Mouse (Mus musculus) frontal cortex, adult 2 months (tissue): ENCODE measurements around the gene C1ql4. TPM values are rescaled to one million over a fixed set of nuclear protein-coding genes. Genes with fewer than 3 reads are reported as not detected.

Experiments used
- DNase-seq, 2 experiments: peaks; one replicate each; pipeline ENCODE4 v3.0.0; 2022; ENCODE audit warnings: low spot score in 1 of 2; ENCODE audit errors: extremely low spot score in 1 of 2
- polyA plus RNA-seq: library from polyadenylated mRNA; depleted of rRNA; stranded (reverse); fragments of >200 nt; gene quantifications from 2 replicates; pipeline ENCODE4 v1.2.3, GENCODE M21; 2012; rRNA removed

The C1ql4 gene
- polyA plus RNA-seq, result not detected in 2 replicates

- DNase-seq, result no peak
These were observed at the start of gene C1ql4 for GRCm38 (mm10) chr15:99087253-99088075. TSS of gene C1ql4 (minus strand) at chr15:99087817.

- no peak for DNase-seq
These were observed 42.6 kb upstream of the C1ql4 start for GRCm38 (mm10) chr15:99129956-99130910.

DNA sequence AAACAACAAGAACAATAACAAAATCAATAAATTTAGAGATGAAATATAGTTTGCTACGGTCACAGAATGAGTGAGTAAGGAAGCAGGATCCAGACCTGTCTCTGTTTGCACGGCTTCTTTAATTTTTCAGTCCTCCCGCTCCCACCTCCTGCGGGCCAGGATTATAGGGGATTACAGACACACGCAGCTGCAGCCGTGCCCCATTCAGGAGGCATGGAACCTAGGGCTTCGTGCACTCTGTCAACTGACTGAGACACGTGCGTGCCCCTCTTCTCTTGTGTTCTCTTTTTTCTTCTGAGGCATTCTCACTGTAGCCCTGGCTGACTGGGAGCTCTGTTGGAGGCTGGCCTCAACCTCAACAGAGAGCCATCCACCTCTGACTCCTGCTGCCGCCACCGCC, 41.8 kb upstream of the C1ql4 start:
- no peak for DNase-seq

- no peak for DNase-seq
These were observed 40.4 kb upstream of the C1ql4 start for GRCm38 (mm10) chr15:99127851-99128522.

- DNase-seq, result peak in 1 of 2 experiments; percentile 18
These were observed 39.3 kb upstream of the C1ql4 start for GRCm38 (mm10) chr15:99126816-99127365.

DNA sequence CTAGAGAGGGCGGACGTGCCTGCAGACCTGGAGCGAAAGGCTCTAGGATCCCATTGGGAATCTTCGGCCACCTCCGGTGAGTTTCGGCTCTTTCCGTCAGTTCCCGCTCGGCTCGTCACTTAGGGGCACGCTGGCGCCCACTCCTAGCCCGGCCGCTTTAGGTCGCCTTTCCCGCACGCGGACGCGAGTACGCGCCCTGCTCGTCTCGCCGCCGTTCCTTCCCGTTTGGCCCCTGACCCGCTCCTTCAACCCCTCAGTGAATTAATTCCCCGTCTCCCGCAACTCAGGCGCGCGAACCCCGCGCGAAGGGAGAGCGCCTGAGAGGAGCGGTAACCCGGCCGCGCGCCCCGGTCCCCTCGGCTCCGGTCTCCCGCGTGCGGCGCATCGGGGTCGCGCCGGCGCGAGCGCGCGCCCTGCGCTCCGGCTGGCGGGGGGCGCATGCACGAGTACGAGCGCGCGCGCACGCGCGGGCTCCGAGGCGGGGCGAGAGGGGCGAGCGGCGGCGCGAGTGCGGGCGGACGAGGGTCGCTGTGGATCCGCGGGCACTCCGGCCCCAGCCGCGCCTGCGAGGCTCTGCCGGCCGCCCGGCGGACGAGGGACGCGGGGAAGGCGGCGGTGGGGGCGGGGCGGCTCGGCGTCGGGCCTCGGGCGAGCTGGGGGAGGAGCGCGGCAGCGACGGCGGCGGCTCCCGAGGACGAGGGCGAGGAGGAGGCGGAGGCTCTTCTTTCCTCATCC, 38.6 kb upstream of the C1ql4 start:
- DNase-seq, result peak; percentile 77 to 94

DNA sequence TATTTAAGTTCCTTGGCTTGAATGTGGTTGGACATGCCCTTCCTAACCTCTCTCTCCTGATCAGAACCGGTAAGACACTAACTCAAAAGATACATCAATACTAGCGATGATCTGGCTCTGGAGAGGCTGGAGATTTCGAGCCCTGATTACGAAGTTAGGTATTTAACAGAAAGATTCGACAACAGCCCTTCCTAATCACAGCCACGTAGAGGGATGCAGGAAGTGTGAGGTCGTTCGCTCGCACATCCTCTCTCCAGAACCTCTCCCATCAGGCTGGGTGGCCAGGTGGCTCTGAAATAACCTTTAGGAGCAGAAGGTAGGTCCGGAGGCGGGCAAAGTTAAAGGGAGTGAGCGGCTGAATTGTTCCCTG, 38.1 kb upstream of the C1ql4 start, which contains the start of gene Spats2:
TSS of gene Spats2 (plus strand) at position 206 of the 370 bp plus-strand sequence.
- DNase-seq, result no peak

DNA sequence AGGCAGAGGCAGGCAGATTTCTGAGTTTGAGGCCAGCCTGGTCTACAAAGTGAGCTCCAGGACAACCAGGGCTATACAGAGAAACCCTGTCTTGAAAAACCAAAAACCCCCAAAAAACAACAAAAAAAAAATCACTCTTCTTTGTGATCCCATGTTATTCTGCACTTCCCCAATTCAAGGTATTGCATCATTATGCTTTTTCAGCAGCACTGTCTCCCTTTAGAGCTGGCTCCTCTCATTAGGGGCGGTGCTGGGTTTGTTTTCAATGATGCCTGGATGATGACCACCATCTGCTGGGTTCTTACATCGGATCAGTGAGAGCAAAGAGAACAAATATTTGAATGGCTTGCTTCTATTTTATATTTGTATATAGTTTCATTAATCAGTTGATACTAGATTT, 35.0 kb upstream of the C1ql4 start:
- DNase-seq, result no peak

DNA sequence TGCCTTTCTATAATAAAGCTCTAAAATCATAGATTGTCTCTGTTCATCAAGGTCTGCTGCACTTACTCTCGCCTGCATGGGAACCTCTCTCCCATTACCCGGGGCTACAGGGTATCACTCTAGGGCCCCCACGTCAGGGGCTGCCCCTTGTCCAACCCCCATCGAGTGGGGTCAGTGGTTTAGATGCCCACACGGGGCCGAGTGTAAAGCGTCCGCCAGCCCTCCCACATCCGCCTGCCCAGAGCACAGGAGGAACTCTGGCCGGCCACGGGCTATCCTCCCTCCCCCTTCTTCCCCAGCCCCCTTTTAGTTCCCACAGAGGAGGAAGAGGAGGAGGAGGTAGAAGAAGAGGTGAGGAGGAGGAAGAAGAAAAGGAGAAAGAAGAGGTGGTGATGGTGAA, 33.2 kb upstream of the C1ql4 start:
- DNase-seq, result no peak

DNA sequence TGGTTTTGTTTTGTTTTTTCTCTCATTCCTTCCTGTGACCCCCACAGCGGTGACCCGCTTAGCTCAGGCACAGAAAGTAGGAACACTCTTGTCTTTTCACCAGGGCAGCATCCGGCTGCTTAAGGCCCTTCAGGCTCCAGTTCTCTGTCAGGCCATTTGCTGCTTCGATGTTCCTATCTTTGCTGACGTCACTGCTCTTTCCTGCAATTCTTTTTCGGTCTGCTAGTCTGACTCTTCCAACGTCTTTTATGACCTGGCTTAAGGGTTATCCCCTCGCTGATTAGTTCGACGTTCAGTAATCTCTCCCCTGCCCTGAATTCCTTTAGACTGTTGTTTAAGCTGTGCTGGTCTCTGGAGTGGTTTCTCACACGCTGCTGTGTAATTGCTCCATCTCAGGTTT, 28.9 kb upstream of the C1ql4 start:
- no peak for DNase-seq

GRCm38 (mm10) chr15:99115065-99115423, 27.4 kb upstream of the C1ql4 start:
- no peak for DNase-seq

GRCm38 (mm10) chr15:99114312-99115064, 26.9 kb upstream of the C1ql4 start:
- DNase-seq, result no peak

DNA sequence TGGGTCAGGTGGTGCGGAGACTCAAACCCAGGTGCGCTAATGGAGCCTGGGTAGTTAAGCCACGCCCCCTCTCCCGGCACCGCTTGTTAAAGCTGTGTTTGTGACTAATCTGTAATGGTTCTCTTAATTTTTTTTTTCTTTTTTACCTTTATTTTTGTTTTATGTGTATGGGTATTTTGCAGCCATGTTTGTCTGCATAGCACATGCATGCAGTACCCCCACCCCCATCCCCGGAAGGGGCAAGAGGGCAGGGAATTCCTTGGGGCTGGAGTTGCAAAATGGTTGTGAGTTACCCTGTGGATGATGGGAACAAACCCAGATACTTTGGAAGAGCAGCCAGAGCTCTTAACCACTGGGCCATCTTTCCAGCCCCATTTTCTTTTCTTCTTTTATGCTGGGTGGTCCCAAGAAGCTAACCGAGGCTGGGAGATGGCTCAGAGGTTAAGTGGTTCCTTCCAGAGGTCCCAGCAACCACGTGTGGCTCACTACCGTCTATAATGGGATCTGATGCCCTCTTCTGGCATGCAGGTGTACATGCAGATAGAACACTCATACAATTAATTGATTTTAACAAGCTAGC, 25.9 kb upstream of the C1ql4 start:
- DNase-seq, result no peak

- no peak for DNase-seq
These were observed 25.3 kb upstream of the C1ql4 start for GRCm38 (mm10) chr15:99112843-99113395.

DNA sequence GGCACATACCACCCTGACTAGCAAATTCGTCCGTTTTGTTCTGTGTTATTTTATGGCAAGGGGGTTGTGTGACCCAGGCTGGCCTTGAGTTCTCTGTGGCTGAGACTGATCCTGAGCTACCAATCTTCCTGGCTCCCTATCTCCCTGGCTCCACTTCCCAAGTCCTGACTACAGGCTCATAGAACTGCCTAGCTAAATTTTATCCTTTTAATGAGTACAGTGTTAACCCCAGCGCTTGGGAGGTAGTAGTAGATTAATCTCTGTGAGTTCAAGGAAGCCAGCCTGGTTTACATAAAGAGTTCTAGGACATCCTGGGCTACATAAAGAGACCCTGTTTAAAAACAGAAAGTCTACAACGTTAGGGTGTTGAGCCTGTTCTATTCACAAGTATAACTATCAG, 24.2 kb upstream of the C1ql4 start:
- DNase-seq, result no peak

DNA sequence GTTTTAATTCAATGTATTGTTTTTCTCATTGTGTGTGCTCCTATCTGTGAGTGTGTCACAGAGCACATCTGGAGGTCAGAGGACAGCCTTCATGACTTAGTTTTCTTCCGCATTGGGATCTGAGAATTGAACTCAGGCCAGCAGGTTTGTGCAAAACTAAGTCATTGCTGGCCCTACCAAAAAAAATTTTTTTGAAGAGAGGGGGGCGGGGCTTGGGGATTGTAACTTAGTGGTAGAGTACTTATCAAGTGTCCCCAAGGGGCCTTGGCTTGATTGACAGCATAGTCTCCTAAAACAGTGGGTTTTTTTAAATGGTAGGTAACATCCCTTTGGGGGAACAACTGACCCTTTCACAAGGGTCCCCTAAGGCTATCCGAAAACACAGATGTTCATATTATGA, 23.5 kb upstream of the C1ql4 start:
- DNase-seq, result no peak

DNA sequence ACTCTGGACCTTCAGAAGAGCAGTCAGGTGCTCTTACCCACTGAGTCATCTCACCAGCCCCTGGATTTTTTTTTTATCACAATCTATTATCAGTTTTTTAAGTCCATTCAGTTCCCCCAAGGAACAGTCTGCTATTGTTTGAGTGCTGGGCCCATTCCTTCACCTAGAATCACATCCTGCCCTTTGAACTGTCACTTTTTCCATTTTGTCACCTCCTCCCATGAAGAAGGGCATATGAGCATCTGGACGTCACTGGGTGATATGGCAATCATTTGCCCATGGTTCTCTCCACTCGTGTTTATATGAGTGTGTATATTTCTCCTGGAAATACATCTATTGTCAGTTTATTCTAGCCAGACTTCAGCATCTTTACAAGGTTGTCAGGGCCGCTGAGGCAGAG, 20.2 kb upstream of the C1ql4 start:
- DNase-seq, result no peak

DNA sequence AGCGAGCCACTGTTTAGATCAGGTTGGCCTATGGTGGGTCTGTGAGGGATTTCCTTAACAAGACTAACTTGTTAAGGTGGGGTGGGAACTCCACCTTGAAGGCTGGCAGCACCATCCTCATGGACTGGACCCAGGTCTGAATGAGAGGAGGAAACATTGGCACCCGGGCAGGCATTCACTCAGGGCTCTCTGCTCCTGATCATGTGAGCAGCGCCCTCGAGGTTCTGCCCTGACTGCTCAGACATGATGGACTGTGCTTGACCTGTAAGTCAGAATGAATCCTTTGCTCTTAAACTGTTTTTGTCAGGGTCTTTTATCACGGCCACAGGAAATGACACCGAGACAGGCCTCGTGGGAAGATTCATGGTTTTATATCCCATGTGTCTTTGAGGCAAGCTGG, 17.6 kb upstream of the C1ql4 start:
- no peak for DNase-seq

DNA sequence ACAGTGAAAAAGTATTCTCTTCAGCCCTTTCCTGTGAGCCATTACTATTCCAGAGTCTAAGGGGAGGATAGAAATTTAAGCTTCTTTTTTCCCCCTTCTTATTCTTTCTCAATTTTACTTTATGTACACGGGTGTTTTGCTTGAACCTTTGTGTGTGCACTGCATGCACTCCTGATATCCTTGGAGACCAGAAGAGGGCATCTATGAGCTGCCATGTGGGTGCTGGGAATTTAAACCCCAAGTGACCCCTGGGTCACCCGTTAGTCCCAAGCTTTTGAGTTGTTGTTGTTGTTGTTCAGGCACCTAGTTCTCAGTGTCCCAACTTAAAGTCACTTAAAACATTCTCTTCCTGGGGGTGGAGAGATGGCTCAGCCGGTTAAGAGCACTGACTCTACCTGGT, 12.4 kb upstream of the C1ql4 start:
- DNase-seq, result no peak
